Mouse (Mus musculus) myocyte (in vitro differentiated cells): ENCODE results near the gene Prkcz.

Experiments used
- CEBPB ChIP-seq: IDR thresholded peaks from 2 replicates; pipeline ENCODE4 v1.6.1; 2011; ENCODE audit warnings: mild to moderate bottlenecking, moderate library complexity; ENCODE audit not compliant: poor library complexity, insufficient read depth, severe bottlenecking
- E2F4 ChIP-seq: IDR thresholded peaks from one replicate; pipeline ENCODE4 v1.6.1; 2011; ENCODE audit warnings: mild to moderate bottlenecking, control low read depth, moderate library complexity; ENCODE audit not compliant: insufficient read depth
- MAX ChIP-seq: IDR thresholded peaks from one replicate; pipeline ENCODE4 v1.6.1; 2011; ENCODE audit warnings: low read depth, mild to moderate bottlenecking, control low read depth
- MYOD1 ChIP-seq, 3 experiments: IDR thresholded peaks; one replicate each; pipeline ENCODE4 v1.6.1; 2011; ENCODE audit warnings: control low read depth in 2 of 3, low read depth in 2 of 3, mild to moderate bottlenecking in 2 of 3, moderate library complexity in 1 of 3; ENCODE audit not compliant: insufficient read length in 2 of 3, control insufficient read depth in 1 of 3
- MYOG ChIP-seq, 3 experiments: IDR thresholded peaks; one replicate each; pipeline ENCODE4 v1.6.1; 2011; ENCODE audit warnings: control low read depth in 2 of 3, low read depth in 2 of 3, mild to moderate bottlenecking in 2 of 3; ENCODE audit not compliant: insufficient read length in 2 of 3, control insufficient read depth in 1 of 3, insufficient read depth in 1 of 3
- POLR2A ChIP-seq: IDR thresholded peaks from one replicate; pipeline ENCODE4 v1.6.1; 2011; ENCODE audit warnings: low read depth, mild to moderate bottlenecking, control low read depth, moderate library complexity; ENCODE audit not compliant: insufficient read length
- POLR2AphosphoS2 ChIP-seq: IDR thresholded peaks from one replicate; pipeline ENCODE4 v1.6.1; 2011; ENCODE audit warnings: low read depth, control low read depth; ENCODE audit not compliant: insufficient read length
- REST ChIP-seq: IDR thresholded peaks from one replicate; pipeline ENCODE4 v1.6.1; 2011; ENCODE audit warnings: mild to moderate bottlenecking, control low read depth, moderate library complexity; ENCODE audit not compliant: insufficient read depth, insufficient read length
- SRF ChIP-seq: IDR thresholded peaks from one replicate; pipeline ENCODE4 v1.6.1; 2011; ENCODE audit warnings: low read depth; ENCODE audit not compliant: control insufficient read depth, insufficient read length
- TCF12 ChIP-seq: IDR thresholded peaks from one replicate; pipeline ENCODE4 v1.6.1; 2011; ENCODE audit warnings: mild to moderate bottlenecking, control low read depth; ENCODE audit not compliant: poor library complexity, insufficient read depth, severe bottlenecking
- TCF3 ChIP-seq: IDR thresholded peaks from one replicate; pipeline ENCODE4 v1.6.1; 2011; ENCODE audit warnings: low read depth, control low read depth; ENCODE audit not compliant: insufficient read length
- USF1 ChIP-seq: IDR thresholded peaks from one replicate; pipeline ENCODE4 v1.6.1; 2011; ENCODE audit warnings: low read depth, mild to moderate bottlenecking, control low read depth, moderate library complexity

DNA sequence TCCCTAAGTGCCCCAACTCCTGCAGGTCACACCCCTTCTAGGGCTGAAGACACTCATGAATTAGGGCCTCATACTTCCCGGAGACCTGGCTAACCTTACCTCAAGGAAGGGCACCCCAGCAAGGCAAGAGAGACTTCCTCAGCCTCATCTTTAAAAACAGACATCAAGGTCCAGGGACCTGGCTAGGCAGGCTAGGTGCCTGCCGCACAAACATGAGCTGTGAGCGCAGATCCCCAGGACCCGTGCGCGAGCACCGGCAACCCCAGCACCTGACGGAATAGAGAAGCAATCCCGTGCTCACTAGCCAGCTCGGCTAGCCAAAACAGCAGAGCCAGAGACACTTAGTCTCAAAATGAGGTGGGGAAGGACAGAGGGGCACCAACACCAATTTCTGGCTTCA is 146.4 kb downstream of the Prkcz start:
- TF ChIP-seq POLR2A, result no peak
- no peak for TF ChIP-seq USF1
- TF ChIP-seq E2F4, result no peak
- TF ChIP-seq MYOG (IDR thresholded peaks at IDR 0.05; ENCODE audit: control insufficient read depth in 1 of 3, insufficient read depth in 1 of 3, insufficient read length in 2 of 3, low read depth in 2 of 3), result no peak
- no peak for TF ChIP-seq CEBPB
- no peak for TF ChIP-seq TCF12
- no peak for TF ChIP-seq SRF
- no peak for TF ChIP-seq MAX
- no peak for TF ChIP-seq POLR2AphosphoS2
- TF ChIP-seq MYOD1 (IDR thresholded peaks at IDR 0.05; ENCODE audit: control insufficient read depth in 1 of 3, insufficient read length in 2 of 3, low read depth in 2 of 3), result no peak
- TF ChIP-seq TCF3, result no peak
- no peak for TF ChIP-seq REST
